Mouse (Mus musculus): ENCODE results near the gene Gaa. TPM values are rescaled to one million over a fixed set of nuclear protein-coding genes. Genes with fewer than 3 reads are reported as not detected.

Gene Gaa
- polyA plus RNA-seq, 1 experiment from 2014 or later = 74.7 TPM

- Histone ChIP-seq H3K9me3 (replicated peaks; ENCODE audit: control insufficient read depth, low read length) (no peaks in the 10 kb centered on the region), H3K27me3 (ENCODE audit: control insufficient read depth, insufficient read depth, low read length) (no peaks in the 10 kb centered on the region), H3K4me1 (ENCODE audit: control insufficient read depth, insufficient read depth, low read length) (peaks cover 14% of the 10 kb centered on the region), H3K4me2 (ENCODE audit: low read depth, low read length) (peak overlapping the region; percentile 92; the same call in 1 of the 2 replicates), H3K9ac (ENCODE audit: low read length) (no peak overlapping the region), H3K27ac (ENCODE audit: low read length) (no peak overlapping the region), H3K36me3 (ENCODE audit: control insufficient read depth, insufficient read depth, low read length) (peaks cover 32% of the 10 kb centered on the region), H3K4me3 (replicated peaks; ENCODE audit: low read length) (no peak overlapping the region)
- 80% methylated on average over 6 of the region's 6 CpGs for WGBS
- ATAC-seq (ENCODE audit: insufficient read depth, low FRiP score) = no peak
Measured at GRCm38 (mm10) chr11:119297996-119298395, 30.3 kb downstream of the Gaa start.

- no peaks in the 10 kb centered on the region for H3K9me3 ChIP-seq (replicated peaks; ENCODE audit: control insufficient read depth, low read length)
- 13% methylated on average over 7 of the region's 7 CpGs for WGBS
- H3K9ac ChIP-seq (ENCODE audit: low read length) = peak overlapping the region; percentile 94
- H3K27me3 ChIP-seq (ENCODE audit: control insufficient read depth, insufficient read depth, low read length) = no peaks in the 10 kb centered on the region
- H3K27ac ChIP-seq (ENCODE audit: low read length) = peak overlapping the region; percentile 78; the same call in 1 of the 2 replicates
- H3K4me3 ChIP-seq (replicated peaks; ENCODE audit: low read length) = peak overlapping the region; percentile 95
- peaks cover 23% of the 10 kb centered on the region for H3K36me3 ChIP-seq (ENCODE audit: control insufficient read depth, insufficient read depth, low read length)
- H3K4me2 ChIP-seq (ENCODE audit: low read depth, low read length) = peak overlapping the region; percentile 92
- peaks cover 14% of the 10 kb centered on the region for H3K4me1 ChIP-seq (ENCODE audit: control insufficient read depth, insufficient read depth, low read length)
- no peak for ATAC-seq (ENCODE audit: insufficient read depth, low FRiP score)
Measured at GRCm38 (mm10) chr11:119298917-119299316, 31.2 kb downstream of the Gaa start.

- H3K9ac ChIP-seq (ENCODE audit: low read length) = peak within 1 kb of the TSS; percentile 94
- peak within 1 kb of the TSS; percentile 92 for H3K4me2 ChIP-seq (ENCODE audit: low read depth, low read length)
- peaks cover 14% of the 10 kb centered on the region for H3K4me1 ChIP-seq (ENCODE audit: control insufficient read depth, insufficient read depth, low read length)
- H3K4me3 ChIP-seq (replicated peaks; ENCODE audit: low read length) = peak within 1 kb of the TSS; percentile 95
- H3K27ac ChIP-seq (ENCODE audit: low read length) = peak within 1 kb of the TSS; percentile 87
- under 1% methylated on average over 89 of the region's 89 CpGs for WGBS
- no peaks in the 10 kb centered on the region for H3K9me3 ChIP-seq (replicated peaks; ENCODE audit: control insufficient read depth, low read length)
- no peaks in the 10 kb centered on the region for H3K27me3 ChIP-seq (ENCODE audit: control insufficient read depth, insufficient read depth, low read length)
- H3K36me3 ChIP-seq (ENCODE audit: control insufficient read depth, insufficient read depth, low read length) = peaks cover 17% of the 10 kb centered on the region
- peak; percentile 97 for ATAC-seq (ENCODE audit: insufficient read depth, low FRiP score)
Measured at GRCm38 (mm10) chr11:119299391-119300245, 31.9 kb downstream of the Gaa start, which contains the start of gene Eif4a3. Gene Eif4a3 (minus strand): TSS chr11:119300089.

- H3K4me2 ChIP-seq (ENCODE audit: low read depth, low read length) = peak overlapping the region; percentile 92
- H3K4me3 ChIP-seq (replicated peaks; ENCODE audit: low read length) = peak overlapping the region; percentile 95
- WGBS = 1% methylated on average over 31 of the region's 31 CpGs
- peak; percentile 9; the same call in 1 of the 2 replicates for ATAC-seq (ENCODE audit: insufficient read depth, low FRiP score)
- peak overlapping the region; percentile 87 for H3K27ac ChIP-seq (ENCODE audit: low read length)
- H3K4me1 ChIP-seq (ENCODE audit: control insufficient read depth, insufficient read depth, low read length) = peaks cover 14% of the 10 kb centered on the region
- peaks cover 9% of the 10 kb centered on the region; the same call in 1 of the 2 replicates for H3K36me3 ChIP-seq (ENCODE audit: control insufficient read depth, insufficient read depth, low read length)
- peak overlapping the region; percentile 94 for H3K9ac ChIP-seq (ENCODE audit: low read length)
- H3K9me3 ChIP-seq (replicated peaks; ENCODE audit: control insufficient read depth, low read length) = no peaks in the 10 kb centered on the region
- H3K27me3 ChIP-seq (ENCODE audit: control insufficient read depth, insufficient read depth, low read length) = no peaks in the 10 kb centered on the region
Measured at GRCm38 (mm10) chr11:119300246-119300935, 32.7 kb downstream of the Gaa start.

- no peak overlapping the region for H3K4me3 ChIP-seq (replicated peaks; ENCODE audit: low read length)
Measured at GRCm38 (mm10) chr11:119300986-119301385, 33.3 kb downstream of the Gaa start.

GRCm38 (mm10) chr11:119304904-119305712 lies 37.4 kb downstream of the Gaa start:
- ATAC-seq (ENCODE audit: insufficient read depth, low FRiP score) = no peak
- 46% methylated on average over 16 of the region's 16 CpGs for WGBS
- Histone ChIP-seq H3K36me3 (ENCODE audit: control insufficient read depth, insufficient read depth, low read length) (no peaks in the 10 kb centered on the region), H3K4me2 (ENCODE audit: low read depth, low read length) (no peak overlapping the region), H3K9ac (ENCODE audit: low read length) (no peak overlapping the region), H3K27ac (ENCODE audit: low read length) (no peak overlapping the region), H3K27me3 (ENCODE audit: control insufficient read depth, insufficient read depth, low read length) (no peaks in the 10 kb centered on the region), H3K4me3 (replicated peaks; ENCODE audit: low read length) (no peak overlapping the region), H3K9me3 (replicated peaks; ENCODE audit: control insufficient read depth, low read length) (no peaks in the 10 kb centered on the region), H3K4me1 (ENCODE audit: control insufficient read depth, insufficient read depth, low read length) (peaks cover 4% of the 10 kb centered on the region)

More at GRCm38 (mm10) chr11:119300986-119301385, 33.3 kb downstream of the Gaa start:
- Histone ChIP-seq H3K4me2 (ENCODE audit: low read depth, low read length) (peak overlapping the region; percentile 92), H3K9me3 (replicated peaks; ENCODE audit: control insufficient read depth, low read length) (no peaks in the 10 kb centered on the region), H3K4me1 (ENCODE audit: control insufficient read depth, insufficient read depth, low read length) (peaks cover 14% of the 10 kb centered on the region), H3K27me3 (ENCODE audit: control insufficient read depth, insufficient read depth, low read length) (no peaks in the 10 kb centered on the region), H3K9ac (ENCODE audit: low read length) (0 out of 2 replicates have a peak overlapping the region, but pooled peaks have one; percentile 94), H3K27ac (ENCODE audit: low read length) (no peak overlapping the region), H3K36me3 (ENCODE audit: control insufficient read depth, insufficient read depth, low read length) (peaks cover 5% of the 10 kb centered on the region; the same call in 1 of the 2 replicates)
- ATAC-seq (ENCODE audit: insufficient read depth, low FRiP score) = no peak
- WGBS = 21% methylated on average over 2 of the region's 2 CpGs

- ATAC-seq (ENCODE audit: insufficient read depth, low FRiP score) = no peak
- Histone ChIP-seq H3K9ac (ENCODE audit: low read length) (no peak overlapping the region; the same call in 1 of the 2 replicates), H3K27ac (ENCODE audit: low read length) (peak overlapping the region; percentile 48), H3K4me2 (ENCODE audit: low read depth, low read length) (no peak overlapping the region), H3K4me1 (ENCODE audit: control insufficient read depth, insufficient read depth, low read length) (no peaks in the 10 kb centered on the region), H3K27me3 (ENCODE audit: control insufficient read depth, insufficient read depth, low read length) (no peaks in the 10 kb centered on the region), H3K36me3 (ENCODE audit: control insufficient read depth, insufficient read depth, low read length) (no peaks in the 10 kb centered on the region), H3K4me3 (replicated peaks; ENCODE audit: low read length) (no peak overlapping the region), H3K9me3 (replicated peaks; ENCODE audit: control insufficient read depth, low read length) (no peaks in the 10 kb centered on the region)
- WGBS = 49% methylated on average over 13 of the region's 13 CpGs
Measured at GRCm38 (mm10) chr11:119306762-119307657, 39.3 kb downstream of the Gaa start.

DNA sequence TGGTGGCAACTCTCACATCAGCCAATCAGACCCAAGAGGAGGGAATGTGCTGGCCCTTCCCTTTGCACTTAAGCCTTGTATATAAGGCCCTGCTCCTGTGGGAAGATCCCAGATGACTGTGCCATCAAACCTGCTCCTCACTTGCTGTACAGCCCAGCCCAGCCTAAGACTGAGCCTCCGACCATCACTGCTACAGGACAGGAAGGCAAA lies 39.9 kb downstream of the Gaa start, which contains the start of gene Card14:
TSS of gene Card14 (plus strand) at position 111 of the 210 bp plus-strand sequence.
- H3K36me3 ChIP-seq (ENCODE audit: control insufficient read depth, insufficient read depth, low read length) = no peaks in the 10 kb centered on the region
- no peak within 1 kb of the TSS; the same call in 1 of the 2 replicates for H3K9ac ChIP-seq (ENCODE audit: low read length)
- H3K9me3 ChIP-seq (replicated peaks; ENCODE audit: control insufficient read depth, low read length) = no peaks in the 10 kb centered on the region
- peak within 1 kb of the TSS; percentile 48 for H3K27ac ChIP-seq (ENCODE audit: low read length)
- no peak; the same call in 1 of the 2 replicates for ATAC-seq (ENCODE audit: insufficient read depth, low FRiP score)
- no peaks in the 10 kb centered on the region for H3K27me3 ChIP-seq (ENCODE audit: control insufficient read depth, insufficient read depth, low read length)
- 41% methylated on average over 1 of the region's 1 CpGs for WGBS
- peak within 1 kb of the TSS; percentile 10; the same call in 1 of the 2 replicates for H3K4me3 ChIP-seq (replicated peaks; ENCODE audit: low read length)
- no peak within 1 kb of the TSS for H3K4me2 ChIP-seq (ENCODE audit: low read depth, low read length)
- H3K4me1 ChIP-seq (ENCODE audit: control insufficient read depth, insufficient read depth, low read length) = no peaks in the 10 kb centered on the region
